Mouse (Mus musculus) midbrain, embryonic 13.5 days (tissue): ENCODE results near the gene Coa7. TPM values are rescaled to one million over a fixed set of nuclear protein-coding genes. Genes with fewer than 3 reads are reported as not detected.

Source experiments
- ATAC-seq: fragments of 200-750 bp; cut with Nextera tagmentation; 2 replicates; pipeline ENCODE4 v1.8.0; 2017; ENCODE audit warnings: mild to moderate bottlenecking, moderate TSS enrichment, moderate library complexity
- H3K27ac ChIP-seq: fragments of 300-500 bp; sonication (generic); 2 replicates; pipeline ENCODE4 v1.5.1; 2015; ENCODE audit warnings: inconsistent platforms, mild to moderate bottlenecking, moderate library complexity
- H3K27me3 ChIP-seq: fragments of 300-500 bp; sonication (generic); 2 replicates; pipeline ENCODE4 v1.6.1; 2015; ENCODE audit warnings: mild to moderate bottlenecking, inconsistent platforms
- H3K36me3 ChIP-seq: fragments of 300-500 bp; sonication (generic); 2 replicates; pipeline ENCODE4 v1.6.1; 2015; ENCODE audit warnings: mild to moderate bottlenecking, inconsistent platforms
- H3K4me1 ChIP-seq: fragments of 300-500 bp; sonication (generic); replicated peaks from 2 replicates; pipeline ENCODE4 v1.6.1; 2015; ENCODE audit warnings: inconsistent platforms
- H3K4me2 ChIP-seq: fragments of 300-500 bp; sonication (generic); replicated peaks from 2 replicates; pipeline ENCODE4 v1.6.1; 2015; ENCODE audit warnings: moderate library complexity, mild to moderate bottlenecking, inconsistent platforms
- H3K4me3 ChIP-seq: fragments of 300-500 bp; sonication (generic); replicated peaks from 2 replicates; pipeline ENCODE4 v1.5.1; 2015; ENCODE audit warnings: mild to moderate bottlenecking, inconsistent platforms
- H3K9ac ChIP-seq: fragments of 300-500 bp; sonication (generic); replicated peaks from 2 replicates; pipeline ENCODE4 v1.6.1; 2015; ENCODE audit warnings: mild to moderate bottlenecking, inconsistent platforms
- H3K9me3 ChIP-seq: fragments of 300-500 bp; sonication (generic); 2 replicates; pipeline ENCODE4 v1.6.1; 2016; ENCODE audit warnings: mild to moderate bottlenecking, inconsistent platforms
- WGBS: fragments of 180-500 bp; shearing (Covaris S2); methylation state at CpG from one replicate; pipeline ENCODE4 v1.1.7; 2015; 5-methylcytosine and 5-hydroxymethylcytosine counted together
- polyA plus RNA-seq: library from polyadenylated mRNA; unstranded; fragments of >200 nt; fragmentation: Nextera tagmentation; extraction: Ambion mirVana; gene quantifications from 2 replicates; pipeline ENCODE4 v1.2.1, GENCODE M21; 2015

Gene Coa7
- polyA plus RNA-seq, 1 experiment from 2014 or later, result 49.5 TPM

GRCm38 (mm10) chr4:108364111-108364476 is 36.2 kb downstream of the Coa7 start:
- 18% methylated on average over 5 of the region's 5 CpGs for WGBS
- no peak overlapping the region for H3K4me2 ChIP-seq
- ATAC-seq, result no peak
- H3K9me3 ChIP-seq, result no peaks in the 10 kb centered on the region
- peaks cover 50% of the 10 kb centered on the region for H3K4me1 ChIP-seq
- H3K27ac ChIP-seq, result peak overlapping the region; percentile 86; the same call in 1 of the 2 replicates
- H3K4me3 ChIP-seq, result no peak overlapping the region
- no peaks in the 10 kb centered on the region for H3K36me3 ChIP-seq
- H3K9ac ChIP-seq, result no peak overlapping the region
- H3K27me3 ChIP-seq, result no peaks in the 10 kb centered on the region

GRCm38 (mm10) chr4:108369254-108369653 is 41.3 kb downstream of the Coa7 start:
- ATAC-seq, result no peak
- H3K9ac ChIP-seq, result no peak overlapping the region
- H3K27me3 ChIP-seq, result no peaks in the 10 kb centered on the region
- H3K27ac ChIP-seq, result no peak overlapping the region
- H3K4me1 ChIP-seq, result peaks cover under 1% of the 10 kb centered on the region
- WGBS, result 36% methylated on average over 5 of the region's 5 CpGs
- H3K4me3 ChIP-seq, result no peak overlapping the region
- no peak overlapping the region for H3K4me2 ChIP-seq
- H3K36me3 ChIP-seq, result no peaks in the 10 kb centered on the region
- no peaks in the 10 kb centered on the region for H3K9me3 ChIP-seq

GRCm38 (mm10) chr4:108370409-108370808 is 42.5 kb downstream of the Coa7 start:
- Histone ChIP-seq H3K4me3 (no peak overlapping the region), H3K27me3 (no peaks in the 10 kb centered on the region), H3K27ac (no peak overlapping the region), H3K4me1 (no peaks in the 10 kb centered on the region), H3K9ac (no peak overlapping the region), H3K4me2 (no peak overlapping the region), H3K9me3 (no peaks in the 10 kb centered on the region), H3K36me3 (no peaks in the 10 kb centered on the region)
- no peak for ATAC-seq
- 64% methylated on average over 4 of the region's 4 CpGs for WGBS

GRCm38 (mm10) chr4:108371421-108371820 is 43.5 kb downstream of the Coa7 start:
- no peaks in the 10 kb centered on the region for H3K27me3 ChIP-seq
- H3K27ac ChIP-seq, result no peak overlapping the region
- no peak for ATAC-seq
- 93% methylated on average over 3 of the region's 3 CpGs for WGBS
- H3K4me3 ChIP-seq, result no peak overlapping the region
- H3K4me1 ChIP-seq, result no peaks in the 10 kb centered on the region
- H3K4me2 ChIP-seq, result no peak overlapping the region
- H3K9ac ChIP-seq, result no peak overlapping the region
- H3K9me3 ChIP-seq, result no peaks in the 10 kb centered on the region
- no peaks in the 10 kb centered on the region for H3K36me3 ChIP-seq

GRCm38 (mm10) chr4:108372166-108372565 is 44.2 kb downstream of the Coa7 start:
- 83% methylated on average over 3 of the region's 3 CpGs for WGBS
- H3K4me3 ChIP-seq, result no peak overlapping the region
- ATAC-seq, result no peak
- H3K36me3 ChIP-seq, result no peaks in the 10 kb centered on the region
- no peaks in the 10 kb centered on the region for H3K4me1 ChIP-seq
- H3K4me2 ChIP-seq, result no peak overlapping the region
- no peaks in the 10 kb centered on the region for H3K27me3 ChIP-seq
- H3K9me3 ChIP-seq, result no peaks in the 10 kb centered on the region
- no peak overlapping the region for H3K9ac ChIP-seq
- no peak overlapping the region for H3K27ac ChIP-seq

- Histone ChIP-seq H3K27me3 (peaks cover 31% of the 10 kb centered on the region), H3K9ac (no peak overlapping the region), H3K4me1 (peaks cover 28% of the 10 kb centered on the region), H3K27ac (no peak overlapping the region), H3K9me3 (0 out of 2 replicates have a peak, but pooled peaks cover 3% of the 10 kb centered on the region), H3K4me2 (no peak overlapping the region), H3K4me3 (no peak overlapping the region), H3K36me3 (no peaks in the 10 kb centered on the region)
- ATAC-seq, result no peak
- 88% methylated on average over 3 of the region's 3 CpGs for WGBS
Observed at GRCm38 (mm10) chr4:108379476-108379875, 51.5 kb downstream of the Coa7 start.

GRCm38 (mm10) chr4:108380146-108380545 is 52.2 kb downstream of the Coa7 start:
- no peak overlapping the region for H3K4me3 ChIP-seq
- no peaks in the 10 kb centered on the region for H3K36me3 ChIP-seq
- H3K9ac ChIP-seq, result no peak overlapping the region
- H3K4me2 ChIP-seq, result no peak overlapping the region
- H3K9me3 ChIP-seq, result 0 out of 2 replicates have a peak, but pooled peaks cover 3% of the 10 kb centered on the region
- no peak for ATAC-seq
- no peak overlapping the region for H3K27ac ChIP-seq
- 25% methylated on average over 1 of the region's 1 CpGs for WGBS
- peaks cover 28% of the 10 kb centered on the region for H3K4me1 ChIP-seq
- peaks cover 37% of the 10 kb centered on the region for H3K27me3 ChIP-seq

- H3K4me1 ChIP-seq, result peaks cover 44% of the 10 kb centered on the region
- H3K9ac ChIP-seq, result peak within 1 kb of the TSS; percentile 70
- H3K4me3 ChIP-seq, result peak within 1 kb of the TSS; percentile 43
- ATAC-seq, result peak; percentile 66
- H3K9me3 ChIP-seq, result 0 out of 2 replicates have a peak, but pooled peaks cover 3% of the 10 kb centered on the region
- 3% methylated on average over 55 of the region's 55 CpGs for WGBS
- peak within 1 kb of the TSS; percentile 66 for H3K4me2 ChIP-seq
- peak within 1 kb of the TSS; percentile 9; the same call in 1 of the 2 replicates for H3K27ac ChIP-seq
- no peaks in the 10 kb centered on the region for H3K36me3 ChIP-seq
- peaks cover 37% of the 10 kb centered on the region for H3K27me3 ChIP-seq
Observed at GRCm38 (mm10) chr4:108383183-108383714, 55.3 kb downstream of the Coa7 start, which contains the start of gene Shisal2a. TSS of gene Shisal2a (minus strand) at chr4:108383349.

GRCm38 (mm10) chr4:108386087-108386486 is 58.1 kb downstream of the Coa7 start:
- 41% methylated on average over 1 of the region's 1 CpGs for WGBS
- no peaks in the 10 kb centered on the region for H3K36me3 ChIP-seq
- no peak overlapping the region for H3K9ac ChIP-seq
- H3K27ac ChIP-seq, result no peak overlapping the region
- no peak for ATAC-seq
- 0 out of 2 replicates have a peak, but pooled peaks cover 3% of the 10 kb centered on the region for H3K9me3 ChIP-seq
- peaks cover 37% of the 10 kb centered on the region for H3K27me3 ChIP-seq
- no peak overlapping the region for H3K4me2 ChIP-seq
- no peak overlapping the region for H3K4me3 ChIP-seq
- H3K4me1 ChIP-seq, result peaks cover 40% of the 10 kb centered on the region

GRCm38 (mm10) chr4:108387106-108387505 is 59.2 kb downstream of the Coa7 start:
- WGBS, result 40% methylated on average over 4 of the region's 4 CpGs
- peak overlapping the region; percentile 53; the same call in 1 of the 2 replicates for H3K9ac ChIP-seq
- no peaks in the 10 kb centered on the region for H3K36me3 ChIP-seq
- H3K4me3 ChIP-seq, result no peak overlapping the region
- peaks cover 27% of the 10 kb centered on the region for H3K27me3 ChIP-seq
- peak; percentile 70 for ATAC-seq
- 0 out of 2 replicates have a peak, but pooled peaks cover 3% of the 10 kb centered on the region for H3K9me3 ChIP-seq
- H3K4me1 ChIP-seq, result peaks cover 40% of the 10 kb centered on the region
- peak overlapping the region; percentile 71 for H3K27ac ChIP-seq
- peak overlapping the region; percentile 54 for H3K4me2 ChIP-seq

- WGBS, result 4% methylated on average over 18 of the region's 18 CpGs
- peaks cover 39% of the 10 kb centered on the region for H3K4me1 ChIP-seq
- H3K9me3 ChIP-seq, result 0 out of 2 replicates have a peak, but pooled peaks cover 3% of the 10 kb centered on the region
- peak overlapping the region; percentile 25 for H3K4me3 ChIP-seq
- peak; percentile 69 for ATAC-seq
- no peaks in the 10 kb centered on the region for H3K36me3 ChIP-seq
- peak overlapping the region; percentile 53 for H3K9ac ChIP-seq
- H3K27ac ChIP-seq, result peak overlapping the region; percentile 71
- peak overlapping the region; percentile 54 for H3K4me2 ChIP-seq
- H3K27me3 ChIP-seq, result peaks cover 21% of the 10 kb centered on the region
Observed at GRCm38 (mm10) chr4:108387681-108388253, 59.8 kb downstream of the Coa7 start.

GRCm38 (mm10) chr4:108388741-108389140 is 60.8 kb downstream of the Coa7 start:
- 0 out of 2 replicates have a peak overlapping the region, but pooled peaks have one; percentile 9 for H3K27ac ChIP-seq
- H3K9ac ChIP-seq, result no peak overlapping the region
- H3K4me2 ChIP-seq, result no peak overlapping the region
- H3K4me3 ChIP-seq, result no peak overlapping the region
- WGBS, result 46% methylated on average over 3 of the region's 3 CpGs
- peaks cover 13% of the 10 kb centered on the region for H3K27me3 ChIP-seq
- H3K9me3 ChIP-seq, result 0 out of 2 replicates have a peak, but pooled peaks cover 3% of the 10 kb centered on the region
- ATAC-seq, result no peak
- H3K36me3 ChIP-seq, result no peaks in the 10 kb centered on the region
- H3K4me1 ChIP-seq, result peaks cover 30% of the 10 kb centered on the region
